Mouse (Mus musculus) thymus, adult 18-20 months (tissue): ENCODE measurements around the gene Fam222b.
"Not testable (repeated sequence)": the region's sequence is repeated elsewhere in the genome, so short reads cannot be mapped to it uniquely, and the experiment has no call there.

ENCODE experiments used
- DNase-seq, 2 experiments: peaks; one replicate each; pipeline ENCODE4 v3.0.0; 2022; ENCODE audit warnings: mixed read lengths in 2 of 2

Gene Fam222b

GRCm38 (mm10) chr11:78094504-78095143, at the start of gene Fam222b:
TSS of gene Fam222b (plus strand) at chr11:78094660.
- peak; percentile 76 to 81 for DNase-seq

- no peak for DNase-seq
Measured at GRCm38 (mm10) chr11:78044758-78045251, 49.7 kb upstream of the Fam222b start.

GRCm38 (mm10) chr11:78048637-78049036, 45.8 kb upstream of the Fam222b start:
- not testable (repeated sequence) for DNase-seq

- no peak for DNase-seq
Measured at GRCm38 (mm10) chr11:78053078-78053477, 41.4 kb upstream of the Fam222b start.

- no peak for DNase-seq
Measured at GRCm38 (mm10) chr11:78056946-78057345, 37.5 kb upstream of the Fam222b start.

- no peak for DNase-seq
Measured at GRCm38 (mm10) chr11:78059833-78060757, 34.4 kb upstream of the Fam222b start.

GRCm38 (mm10) chr11:78062563-78062962, 31.9 kb upstream of the Fam222b start:
- no peak for DNase-seq

GRCm38 (mm10) chr11:78065906-78066305, 28.6 kb upstream of the Fam222b start:
- no peak for DNase-seq

- no peak for DNase-seq
Measured at GRCm38 (mm10) chr11:78066641-78067040, 27.8 kb upstream of the Fam222b start.

GRCm38 (mm10) chr11:78067566-78067965, 26.9 kb upstream of the Fam222b start:
- DNase-seq, result no peak

- DNase-seq, result no peak
Measured at GRCm38 (mm10) chr11:78069130-78069529, 25.3 kb upstream of the Fam222b start.

- DNase-seq, result no peak
Measured at GRCm38 (mm10) chr11:78069646-78070045, 24.8 kb upstream of the Fam222b start.

- no peak for DNase-seq
Measured at GRCm38 (mm10) chr11:78071938-78072337, 22.5 kb upstream of the Fam222b start.

- DNase-seq, result no peak
Measured at GRCm38 (mm10) chr11:78072425-78073130, 21.9 kb upstream of the Fam222b start.

- no peak for DNase-seq
Measured at GRCm38 (mm10) chr11:78073577-78074276, 20.7 kb upstream of the Fam222b start.

- DNase-seq, result no peak
Measured at GRCm38 (mm10) chr11:78074277-78074652, 20.2 kb upstream of the Fam222b start.

- no peak for DNase-seq
Measured at GRCm38 (mm10) chr11:78074666-78075065, 19.8 kb upstream of the Fam222b start.

GRCm38 (mm10) chr11:78079961-78080921, 14.2 kb upstream of the Fam222b start, which contains the start of gene Eral1:
TSS of gene Eral1 (minus strand) at chr11:78080383.
- peak; percentile 51 to 56 for DNase-seq

GRCm38 (mm10) chr11:78083595-78083994, 10.9 kb upstream of the Fam222b start:
- no peak for DNase-seq

GRCm38 (mm10) chr11:78086925-78087479, 7.5 kb upstream of the Fam222b start:
- DNase-seq, result no peak

- no peak for DNase-seq
Measured at GRCm38 (mm10) chr11:78087756-78088281, 6.6 kb upstream of the Fam222b start.
